Mouse (Mus musculus) T-helper 1 cell (primary cell): ENCODE data around the gene Pou3f4.
"Not testable (repeated sequence)": the region's sequence is repeated elsewhere in the genome, so short reads cannot be mapped to it uniquely, and the experiment has no call there.

ENCODE experiments used
- in situ Hi-C: fragments of 300-600 bp; cut with MboI, MseI; formaldehyde crosslinking; loops from one replicate; pipeline ENCODE4 v1.15.1; 2025; ENCODE audit warnings: high pct_unique_total_duplicates

The Pou3f4 gene

GRCm38 (mm10) chrX:110814151-110814571 lies at the start of gene Pou3f4:
Pou3f4 (plus strand) TSS chrX:110814280.
- in situ Hi-C loops, result no loop called here

GRCm38 (mm10) chrX:110765939-110766338 lies 48.1 kb upstream of the Pou3f4 start:
- in situ Hi-C loops, result no loop called here

- in situ Hi-C loops, result not testable (repeated sequence)
Observed at GRCm38 (mm10) chrX:110774807-110775206, 39.3 kb upstream of the Pou3f4 start.

GRCm38 (mm10) chrX:110802502-110802901 lies 11.6 kb upstream of the Pou3f4 start:
- in situ Hi-C loops, result no loop called here

GRCm38 (mm10) chrX:110810001-110810578 lies 4.0 kb upstream of the Pou3f4 start:
- in situ Hi-C loops, result no loop called here

GRCm38 (mm10) chrX:110810753-110811506 lies 3.1 kb upstream of the Pou3f4 start:
- in situ Hi-C loops, result no loop called here

- in situ Hi-C loops, result no loop called here
Observed at GRCm38 (mm10) chrX:110812071-110812470, 2.0 kb upstream of the Pou3f4 start.

GRCm38 (mm10) chrX:110813401-110813800 lies 679 bp upstream of the Pou3f4 start:
- in situ Hi-C loops, result no loop called here

- in situ Hi-C loops, result no loop called here
Observed at GRCm38 (mm10) chrX:110814592-110815548, 790 bp downstream of the Pou3f4 start.

GRCm38 (mm10) chrX:110815549-110815930 lies 1.5 kb downstream of the Pou3f4 start:
- in situ Hi-C loops, result no loop called here

- in situ Hi-C loops, result no loop called here
Observed at GRCm38 (mm10) chrX:110816609-110817008, 2.5 kb downstream of the Pou3f4 start.

GRCm38 (mm10) chrX:110817211-110817610 lies 3.1 kb downstream of the Pou3f4 start:
- in situ Hi-C loops, result no loop called here

GRCm38 (mm10) chrX:110837450-110837849 lies 23.4 kb downstream of the Pou3f4 start:
- in situ Hi-C loops, result no loop called here

GRCm38 (mm10) chrX:110851300-110851699 lies 37.2 kb downstream of the Pou3f4 start:
- in situ Hi-C loops, result no loop called here
